Mouse (Mus musculus) megakaryocyte, embryonic 14.5 days (primary cell): ENCODE results near the gene Panx1.

Experiments used
- FLI1 ChIP-seq: IDR thresholded peaks from 2 replicates; pipeline ENCODE4 v1.6.1; 2012; ENCODE audit warnings: low read length, inconsistent platforms, mixed read lengths
- GATA1 ChIP-seq: IDR thresholded peaks from 3 replicates; pipeline ENCODE4 v1.6.1; 2012; ENCODE audit warnings: mixed read lengths, low read length, inconsistent platforms, borderline replicate concordance

DNA sequence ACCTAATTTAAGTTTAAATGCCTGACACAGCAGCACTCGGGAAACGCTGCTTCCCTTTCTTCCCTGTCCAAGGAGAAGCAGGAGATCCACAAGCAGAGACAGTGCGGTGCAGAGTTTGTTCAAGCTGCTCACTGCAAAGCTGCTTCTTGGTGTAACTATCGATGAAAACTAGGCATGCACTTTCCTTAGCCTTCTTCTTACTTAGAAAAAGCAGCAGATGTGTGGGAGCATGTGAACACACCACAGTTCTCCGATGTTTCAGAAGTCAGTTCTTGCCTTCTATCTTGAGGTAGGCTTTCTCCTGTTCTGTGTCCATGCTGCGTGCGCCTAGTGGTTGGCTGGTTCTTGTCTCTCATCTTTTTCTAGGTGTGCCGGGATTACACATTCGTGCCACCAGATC lies 46.5 kb downstream of the Panx1 start:
- TF ChIP-seq GATA1 = no peak
- no peak for TF ChIP-seq FLI1
